Mouse (Mus musculus) liver, postnatal 0 days (tissue): ENCODE measurements at regions not wholly inside any gene's neighbourhood (a gene's known extent, or its start where the extent isn't known, plus 50 kb on each side); places are given as distances from the start of the nearest gene placed in this dataset.

ENCODE experiments used
- CTCF ChIP-seq: sonication (generic); IDR thresholded peaks from 2 replicates; pipeline ENCODE4 v1.5.1; 2016; ENCODE audit warnings: antibody characterized with exemption, low read depth
- EP300 ChIP-seq: IDR thresholded peaks from 2 replicates; pipeline ENCODE4 v1.6.1; 2016; ENCODE audit warnings: antibody characterized with exemption, low read depth, mild to moderate bottlenecking

- TF ChIP-seq CTCF = no peak
- no peak for TF ChIP-seq EP300
Measured at GRCm38 (mm10) chr10:99320797-99321196, 57.8 kb downstream of the Dusp6 start.
